Mouse (Mus musculus) pancreas, adult 10 weeks (tissue): Measurements from ENCODE around the gene Mis18bp1. TPM values are rescaled to one million over a fixed set of nuclear protein-coding genes. Genes with fewer than 3 reads are reported as not detected.

ENCODE experiments used
- polyA plus RNA-seq: library from polyadenylated mRNA; stranded (reverse); fragments of 350-450 nt; fragmentation: Illumina TruSeq; extraction: RNeasy Lipid Tissue Mini Kit (QIAGEN cat#74804); gene quantifications from one replicate; pipeline ENCODE4 v1.2.3, GENCODE M21; 2015; ENCODE audit warnings: low read depth, low replicate concordance; ENCODE audit not compliant: insufficient read depth

Gene Mis18bp1
- polyA plus RNA-seq: not detected

DNA sequence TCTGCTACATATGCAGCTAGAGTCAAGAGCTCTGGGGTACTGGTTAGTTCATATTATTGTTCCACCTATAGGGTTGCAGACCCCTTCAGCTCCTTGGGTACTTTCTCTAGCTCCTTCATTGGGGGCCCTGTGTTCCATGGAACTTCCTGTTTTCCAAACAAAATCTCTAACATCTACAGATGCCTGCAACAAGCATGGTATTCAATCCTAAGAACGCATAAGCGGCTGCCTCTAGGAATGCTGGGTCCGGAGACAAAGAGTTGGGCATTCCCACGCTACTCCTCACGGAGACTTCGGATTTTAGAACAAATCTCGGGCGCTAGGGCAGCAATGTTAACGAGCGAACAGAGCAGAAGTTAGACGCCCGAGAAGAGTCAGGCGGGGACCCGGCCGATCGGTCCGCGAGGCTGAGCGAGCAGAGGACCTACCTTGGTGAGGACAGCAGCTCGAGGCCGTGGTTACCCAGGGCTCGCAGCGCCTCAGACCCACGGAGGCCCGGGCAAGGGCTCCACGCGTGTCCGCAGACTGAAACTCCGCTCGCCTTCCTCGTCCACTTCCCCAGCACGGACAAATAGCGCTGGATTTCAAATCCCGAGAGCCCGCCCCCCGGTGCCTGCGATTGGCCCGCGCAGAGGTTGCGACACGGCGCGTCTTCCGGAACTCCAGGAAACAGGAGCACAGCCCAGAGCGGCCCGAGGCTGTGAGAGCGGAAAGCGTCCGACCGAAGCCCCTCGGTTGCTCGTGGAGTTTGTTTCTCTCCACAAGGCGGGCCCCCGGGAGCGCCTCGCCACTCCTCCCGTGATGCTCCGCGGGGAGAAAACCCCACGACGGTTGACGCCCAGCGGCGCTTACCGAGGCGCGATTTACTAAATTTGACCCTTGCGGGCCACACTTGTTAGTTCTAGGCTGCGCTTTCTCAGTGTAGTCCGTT lies at the start of gene Mis18bp1:
TSS of gene Mis18bp1 (minus strand) at position 584 of the 931 bp plus-strand sequence.

Other genes starting within 250 kb of the Mis18bp1 start
- 2.5 TPM for gene Klhl28, start 207.1 kb downstream of the Mis18bp1 start, polyA plus RNA-seq
- 4.4 TPM for gene Togaram1, start 206.8 kb downstream of the Mis18bp1 start, polyA plus RNA-seq
- gene Prpf39, start 136.3 kb downstream of the Mis18bp1 start, polyA plus RNA-seq: 18.5 TPM
- gene Fkbp3, start 98.6 kb downstream of the Mis18bp1 start, polyA plus RNA-seq: 19.5 TPM
- 3.1 TPM for gene Fancm, start 97.0 kb downstream of the Mis18bp1 start, polyA plus RNA-seq
- gene Wdr20rt, start 52.9 kb upstream of the Mis18bp1 start, polyA plus RNA-seq: not detected